Mouse (Mus musculus) liver, adult (tissue): ENCODE measurements at regions not wholly inside any gene's neighbourhood (a gene's known extent, or its start where the extent isn't known, plus 50 kb on each side); places are given as distances from the start of the nearest gene placed in this dataset.

Experiments used
- GATA4 ChIP-seq: IDR thresholded peaks from 2 replicates; pipeline ENCODE4 v1.6.1; 2014; ENCODE audit warnings: mild to moderate bottlenecking, low read length; ENCODE audit not compliant: insufficient replicate concordance

- no peak for TF ChIP-seq GATA4
Measured at GRCm38 (mm10) chr7:124746321-124746720, 698.2 kb upstream of the Kdm8 start.

- no peak for TF ChIP-seq GATA4
Measured at GRCm38 (mm10) chr7:124748396-124748795, 696.1 kb upstream of the Kdm8 start.

- no peak for TF ChIP-seq GATA4
Measured at GRCm38 (mm10) chr7:124759084-124759483, 685.4 kb upstream of the Kdm8 start.

GRCm38 (mm10) chr7:124777822-124778221 lies 666.7 kb upstream of the Kdm8 start:
- TF ChIP-seq GATA4, result no peak

GRCm38 (mm10) chr7:124782816-124783215 lies 661.7 kb upstream of the Kdm8 start:
- TF ChIP-seq GATA4, result no peak

- no peak for TF ChIP-seq GATA4
Measured at GRCm38 (mm10) chr7:124784995-124785394, 659.5 kb upstream of the Kdm8 start.

GRCm38 (mm10) chr7:124785896-124786295 lies 658.6 kb upstream of the Kdm8 start:
- TF ChIP-seq GATA4, result no peak

- TF ChIP-seq GATA4, result no peak
Measured at GRCm38 (mm10) chr7:124788781-124789180, 655.7 kb upstream of the Kdm8 start.

GRCm38 (mm10) chr7:124803101-124803500 lies 641.4 kb upstream of the Kdm8 start:
- no peak for TF ChIP-seq GATA4

GRCm38 (mm10) chr7:124834692-124835091 lies 609.8 kb upstream of the Kdm8 start:
- TF ChIP-seq GATA4, result no peak

GRCm38 (mm10) chr7:124836531-124836930 lies 607.9 kb upstream of the Kdm8 start:
- no peak for TF ChIP-seq GATA4

GRCm38 (mm10) chr7:124855056-124855455 lies 589.4 kb upstream of the Kdm8 start:
- no peak for TF ChIP-seq GATA4

GRCm38 (mm10) chr7:124857106-124857505 lies 587.4 kb upstream of the Kdm8 start:
- no peak for TF ChIP-seq GATA4

- no peak for TF ChIP-seq GATA4
Measured at GRCm38 (mm10) chr7:124861397-124861796, 583.1 kb upstream of the Kdm8 start.

GRCm38 (mm10) chr7:124868133-124868603 lies 576.3 kb upstream of the Kdm8 start:
- no peak for TF ChIP-seq GATA4

- no peak for TF ChIP-seq GATA4
Measured at GRCm38 (mm10) chr7:124868621-124869020, 575.9 kb upstream of the Kdm8 start.

- no peak for TF ChIP-seq GATA4
Measured at GRCm38 (mm10) chr7:124880771-124881170, 563.7 kb upstream of the Kdm8 start.

- TF ChIP-seq GATA4, result no peak
Measured at GRCm38 (mm10) chr7:124907233-124907632, 537.2 kb upstream of the Kdm8 start.

- TF ChIP-seq GATA4, result no peak
Measured at GRCm38 (mm10) chr7:124907662-124908296, 536.7 kb upstream of the Kdm8 start.
